Mouse (Mus musculus) lung, embryonic 15.5 days (tissue): Measurements from ENCODE around the gene Dpyd. TPM values are rescaled to one million over a fixed set of nuclear protein-coding genes. Genes with fewer than 3 reads are reported as not detected.

ENCODE experiments used
- ATAC-seq: fragments of 200-750 bp; cut with Nextera tagmentation; 2 replicates; pipeline ENCODE4 v1.8.0; 2017; ENCODE audit warnings: moderate number of reproducible peaks, borderline replicate concordance; ENCODE audit not compliant: low FRiP score, low TSS enrichment; ENCODE audit errors: extremely low read depth
- H3K27ac ChIP-seq: fragments of 300-500 bp; sonication (generic); 2 replicates; pipeline ENCODE4 v1.5.1; 2015; ENCODE audit warnings: moderate library complexity, mild to moderate bottlenecking, inconsistent platforms
- H3K27me3 ChIP-seq: fragments of 300-500 bp; sonication (generic); 2 replicates; pipeline ENCODE4 v1.6.1; 2015; ENCODE audit warnings: inconsistent platforms
- H3K36me3 ChIP-seq: fragments of 300-500 bp; sonication (generic); 2 replicates; pipeline ENCODE4 v1.6.1; 2015; ENCODE audit warnings: inconsistent platforms
- H3K4me1 ChIP-seq: fragments of 300-500 bp; sonication (generic); 2 replicates; pipeline ENCODE4 v1.6.1; 2015; ENCODE audit warnings: inconsistent platforms
- H3K4me2 ChIP-seq: fragments of 300-500 bp; sonication (generic); 2 replicates; pipeline ENCODE4 v1.6.1; 2015; ENCODE audit warnings: inconsistent platforms, mild to moderate bottlenecking, moderate library complexity
- H3K4me3 ChIP-seq: fragments of 300-500 bp; sonication (generic); 2 replicates; pipeline ENCODE4 v1.5.1; 2015; ENCODE audit warnings: mild to moderate bottlenecking, inconsistent platforms
- H3K9ac ChIP-seq: fragments of 300-500 bp; sonication (generic); 2 replicates; pipeline ENCODE4 v1.6.1; 2015; ENCODE audit warnings: inconsistent platforms
- H3K9me3 ChIP-seq: fragments of 300-500 bp; sonication (generic); 2 replicates; pipeline ENCODE4 v1.6.1; 2016; ENCODE audit warnings: inconsistent platforms
- whole genome bisulfite sequencing: fragments of 180-500 bp; shearing (Covaris S2); methylation state at CpG from one replicate; pipeline ENCODE4 v1.1.7; 2015; 5-methylcytosine and 5-hydroxymethylcytosine counted together
- polyA plus RNA-seq: library from polyadenylated mRNA; unstranded; fragments of >200 nt; fragmentation: Nextera tagmentation; extraction: Ambion mirVana; gene quantifications from 2 replicates; pipeline ENCODE4 v1.2.1, GENCODE M21; 2015

The Dpyd gene
- polyA plus RNA-seq, 1 experiment from 2014 or later: 7.8 TPM

DNA sequence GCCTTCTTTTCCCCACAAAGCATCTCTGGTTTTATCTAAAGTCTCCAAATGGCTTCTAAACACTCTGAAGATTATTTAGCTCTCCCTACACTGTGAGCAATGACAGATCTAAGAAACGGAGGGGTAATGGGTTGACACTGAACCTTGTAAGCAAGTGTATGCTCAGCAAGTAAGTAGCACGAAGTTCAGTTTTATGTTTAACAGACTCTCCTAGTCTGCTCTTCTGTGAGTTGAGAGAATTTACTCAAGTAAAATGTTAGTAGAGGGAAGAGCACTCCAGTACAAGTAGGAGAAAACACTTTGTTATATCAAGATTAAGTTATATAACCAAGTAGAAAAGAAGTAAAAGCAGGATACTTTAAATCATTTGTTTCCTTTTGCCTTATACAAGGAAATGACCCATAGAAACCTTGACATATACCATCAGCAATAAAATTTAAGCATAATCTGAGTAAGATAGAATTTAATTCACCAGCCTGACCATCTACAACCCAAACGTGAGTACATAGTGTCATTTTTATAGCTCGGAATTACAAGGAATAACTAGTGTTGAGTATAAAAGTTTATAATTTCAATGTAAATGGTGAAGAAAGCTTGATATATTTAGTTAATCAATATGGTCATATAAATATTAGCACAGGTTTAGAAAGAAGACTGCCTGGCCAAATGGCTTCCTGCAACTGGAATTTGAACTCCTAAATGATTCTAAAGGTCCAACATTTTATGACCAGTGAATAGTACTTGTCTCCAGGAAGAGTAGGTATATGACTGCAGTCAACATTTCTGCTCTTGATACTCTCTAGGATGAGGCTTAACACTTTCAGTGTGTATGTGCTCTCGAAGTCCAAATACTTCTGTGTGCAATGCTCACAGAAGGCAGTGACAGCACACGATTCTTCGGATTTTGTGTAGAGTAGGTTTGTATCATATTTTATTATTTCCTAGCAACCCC is 40.0 kb downstream of the Dpyd start:
- no peak overlapping the region for H3K4me3 ChIP-seq
- H3K27ac ChIP-seq: no peak overlapping the region
- H3K4me1 ChIP-seq: no peaks in the 10 kb centered on the region
- no peak overlapping the region for H3K9ac ChIP-seq
- WGBS: 76% methylated on average over 7 of the region's 7 CpGs
- H3K27me3 ChIP-seq: no peaks in the 10 kb centered on the region
- H3K9me3 ChIP-seq: no peaks in the 10 kb centered on the region
- ATAC-seq: no peak
- H3K4me2 ChIP-seq: no peak overlapping the region
- H3K36me3 ChIP-seq: no peaks in the 10 kb centered on the region

DNA sequence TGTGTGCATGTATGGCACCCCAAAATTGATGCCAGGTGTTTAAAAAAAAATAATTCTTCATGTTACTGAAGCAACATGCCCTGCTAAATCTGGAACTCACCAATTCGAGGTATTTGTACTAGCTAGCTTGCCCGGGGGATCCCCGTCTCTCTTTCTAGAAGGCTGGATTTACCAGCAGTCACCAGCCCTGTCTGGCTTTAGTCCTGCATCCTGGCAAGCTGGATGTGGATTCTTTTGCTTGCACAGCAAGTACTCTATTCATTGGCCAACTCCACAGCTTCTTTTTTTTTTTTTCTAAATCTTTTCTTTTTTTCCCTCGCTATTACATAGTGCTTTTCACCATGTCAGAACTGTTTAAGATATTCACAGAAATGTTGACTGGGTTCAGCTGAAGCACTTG is 46.8 kb downstream of the Dpyd start:
- no peak for ATAC-seq

DNA sequence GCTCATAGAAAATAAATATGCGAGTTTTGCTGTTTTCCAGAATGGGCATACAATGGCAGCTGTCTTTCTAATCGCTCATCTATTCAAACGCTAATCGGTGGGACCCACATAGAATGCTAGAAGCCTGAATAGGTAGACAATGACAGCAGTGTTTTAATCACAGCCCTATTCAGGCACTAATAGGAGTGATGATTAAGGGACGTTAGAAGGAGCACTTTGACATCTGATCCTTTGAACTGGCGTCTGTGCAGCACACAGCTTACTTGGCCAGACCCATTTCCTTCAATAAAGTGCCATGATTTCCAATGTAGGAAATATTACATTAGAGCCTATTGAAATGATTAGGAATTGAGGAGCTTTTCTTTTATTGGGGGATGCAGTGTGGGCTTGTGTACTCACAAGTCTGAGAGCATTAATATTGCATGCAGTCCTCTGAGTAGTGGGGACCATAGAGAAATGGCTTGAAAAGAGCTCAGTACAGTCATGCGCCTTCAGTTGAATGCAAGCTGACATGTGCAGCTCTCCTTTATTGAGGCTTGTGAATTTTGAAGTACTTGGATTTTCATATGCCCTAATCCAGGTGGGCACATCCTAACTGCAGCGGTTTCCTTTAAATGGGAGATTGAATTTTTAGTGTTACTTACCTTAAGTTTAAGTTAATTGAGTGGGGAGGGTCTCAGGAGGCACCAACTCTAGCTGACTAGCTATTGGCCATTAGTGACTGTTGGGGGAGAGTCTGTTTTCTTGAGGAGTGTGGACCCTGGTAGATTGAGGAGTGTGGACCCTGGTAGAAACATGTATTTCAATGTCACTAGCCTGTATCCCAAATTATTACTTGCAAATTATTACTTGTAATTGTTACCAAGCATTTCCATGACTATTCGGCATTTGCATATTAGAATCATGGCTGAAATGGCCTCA is 64.8 kb downstream of the Dpyd start:
- H3K4me3 ChIP-seq: no peak overlapping the region
- 71% methylated on average over 9 of the region's 9 CpGs for WGBS
- no peak overlapping the region for H3K27ac ChIP-seq
- H3K27me3 ChIP-seq: no peaks in the 10 kb centered on the region
- H3K36me3 ChIP-seq: no peaks in the 10 kb centered on the region
- no peaks in the 10 kb centered on the region for H3K9me3 ChIP-seq
- no peaks in the 10 kb centered on the region for H3K4me1 ChIP-seq
- H3K9ac ChIP-seq: no peak overlapping the region
- H3K4me2 ChIP-seq: no peak overlapping the region
- no peak for ATAC-seq

More for the DNA sequence above, 46.8 kb downstream of the Dpyd start:
- no peak overlapping the region for H3K27ac ChIP-seq
- WGBS: 61% methylated on average over 4 of the region's 4 CpGs
- no peaks in the 10 kb centered on the region for H3K27me3 ChIP-seq
- H3K9ac ChIP-seq: no peak overlapping the region
- no peaks in the 10 kb centered on the region for H3K36me3 ChIP-seq
- no peak overlapping the region for H3K4me3 ChIP-seq
- H3K4me1 ChIP-seq: no peaks in the 10 kb centered on the region
- H3K4me2 ChIP-seq: no peak overlapping the region
- no peaks in the 10 kb centered on the region for H3K9me3 ChIP-seq

DNA sequence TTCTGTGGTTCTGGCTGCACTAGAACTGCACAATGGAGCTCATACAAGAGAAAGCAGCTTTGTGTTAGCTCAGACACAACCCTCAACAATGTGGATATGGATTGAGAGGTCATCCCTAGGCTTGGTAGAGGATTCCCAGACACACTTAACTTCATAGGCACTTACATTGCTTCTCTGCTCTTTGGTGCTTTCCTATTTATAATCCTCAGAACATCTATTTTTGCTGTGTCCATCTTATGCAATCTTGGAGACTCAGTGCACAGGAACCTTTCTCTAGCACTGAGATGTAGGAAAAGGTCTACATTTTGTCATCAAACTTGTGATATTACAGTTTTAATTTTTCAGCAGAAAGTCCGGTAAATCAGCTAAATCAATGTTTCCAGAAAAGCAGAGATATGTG is 67.8 kb downstream of the Dpyd start:
- no peak overlapping the region for H3K4me2 ChIP-seq
- no peaks in the 10 kb centered on the region for H3K9me3 ChIP-seq
- WGBS: 85% methylated on average over 1 of the region's 1 CpGs
- no peaks in the 10 kb centered on the region for H3K27me3 ChIP-seq
- no peaks in the 10 kb centered on the region for H3K36me3 ChIP-seq
- H3K27ac ChIP-seq: no peak overlapping the region
- no peak for ATAC-seq
- H3K4me3 ChIP-seq: no peak overlapping the region
- no peak overlapping the region for H3K9ac ChIP-seq
- no peaks in the 10 kb centered on the region for H3K4me1 ChIP-seq

DNA sequence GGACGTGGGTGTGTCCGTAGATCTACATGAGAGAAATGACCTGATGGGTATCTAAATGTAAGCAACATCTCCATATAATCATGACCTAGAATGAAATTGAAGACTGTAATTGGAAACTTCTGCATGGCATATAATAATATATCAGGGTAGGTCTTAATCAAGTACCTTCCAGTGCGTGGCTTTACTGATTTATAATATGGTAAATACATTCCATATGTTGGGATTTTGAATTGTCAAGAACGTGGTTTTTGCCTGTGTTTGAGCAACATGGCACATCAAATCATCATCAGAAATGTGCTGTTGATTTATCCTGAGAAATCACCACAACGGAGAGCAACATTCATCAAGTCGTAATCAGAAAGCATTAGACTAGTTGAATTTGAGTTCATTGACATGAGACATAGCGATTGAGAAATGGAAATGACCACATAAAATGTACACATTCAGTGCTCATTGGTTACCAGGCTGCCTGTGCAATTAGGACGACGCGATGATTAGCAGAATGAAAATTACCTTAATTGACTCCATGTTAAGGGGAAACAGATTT is 84.2 kb downstream of the Dpyd start:
- Histone ChIP-seq H3K4me2 (no peak overlapping the region), H3K27ac (no peak overlapping the region), H3K4me3 (no peak overlapping the region), H3K27me3 (no peaks in the 10 kb centered on the region), H3K9ac (no peak overlapping the region), H3K4me1 (no peaks in the 10 kb centered on the region), H3K36me3 (no peaks in the 10 kb centered on the region), H3K9me3 (no peaks in the 10 kb centered on the region)
- no peak for ATAC-seq
- WGBS: 84% methylated on average over 10 of the region's 10 CpGs

DNA sequence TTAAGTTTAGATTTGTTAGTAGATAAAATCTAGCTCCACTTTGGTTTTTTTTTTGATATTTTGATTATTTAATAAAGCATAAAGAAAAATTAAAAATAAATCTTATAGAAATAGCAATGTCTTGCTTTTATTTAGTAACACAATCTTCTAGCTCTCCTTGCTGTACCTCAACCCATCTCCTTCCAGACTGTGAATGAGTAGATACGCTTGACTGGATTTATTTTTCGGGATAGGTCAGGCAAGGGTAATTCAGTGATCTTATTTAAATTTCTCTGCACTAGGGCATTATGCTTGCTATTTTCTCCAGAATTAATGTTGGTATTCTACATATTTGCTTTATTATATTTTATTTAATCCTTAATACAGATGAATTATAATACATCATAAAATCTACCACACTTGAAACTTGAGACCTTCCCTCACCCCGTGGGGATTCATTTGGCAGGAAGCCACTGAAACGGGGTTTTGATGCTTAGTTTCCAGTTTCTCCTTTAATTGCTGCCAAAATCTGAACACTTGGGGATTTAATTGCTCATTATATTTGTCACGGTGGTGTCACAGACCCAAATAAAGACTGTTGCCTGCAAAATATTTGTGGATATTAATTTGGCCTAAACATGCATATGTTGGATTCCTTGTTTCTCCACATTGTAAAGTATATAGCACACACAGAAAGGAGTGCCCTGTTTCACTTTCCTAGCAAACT is 102.2 kb downstream of the Dpyd start:
- no peak overlapping the region for H3K9ac ChIP-seq
- ATAC-seq: no peak
- H3K27ac ChIP-seq: no peak overlapping the region
- H3K4me1 ChIP-seq: no peaks in the 10 kb centered on the region
- no peaks in the 10 kb centered on the region for H3K9me3 ChIP-seq
- no peak overlapping the region for H3K4me2 ChIP-seq
- H3K4me3 ChIP-seq: no peak overlapping the region
- H3K36me3 ChIP-seq: no peaks in the 10 kb centered on the region
- WGBS: 60% methylated on average over 5 of the region's 5 CpGs
- no peaks in the 10 kb centered on the region for H3K27me3 ChIP-seq

DNA sequence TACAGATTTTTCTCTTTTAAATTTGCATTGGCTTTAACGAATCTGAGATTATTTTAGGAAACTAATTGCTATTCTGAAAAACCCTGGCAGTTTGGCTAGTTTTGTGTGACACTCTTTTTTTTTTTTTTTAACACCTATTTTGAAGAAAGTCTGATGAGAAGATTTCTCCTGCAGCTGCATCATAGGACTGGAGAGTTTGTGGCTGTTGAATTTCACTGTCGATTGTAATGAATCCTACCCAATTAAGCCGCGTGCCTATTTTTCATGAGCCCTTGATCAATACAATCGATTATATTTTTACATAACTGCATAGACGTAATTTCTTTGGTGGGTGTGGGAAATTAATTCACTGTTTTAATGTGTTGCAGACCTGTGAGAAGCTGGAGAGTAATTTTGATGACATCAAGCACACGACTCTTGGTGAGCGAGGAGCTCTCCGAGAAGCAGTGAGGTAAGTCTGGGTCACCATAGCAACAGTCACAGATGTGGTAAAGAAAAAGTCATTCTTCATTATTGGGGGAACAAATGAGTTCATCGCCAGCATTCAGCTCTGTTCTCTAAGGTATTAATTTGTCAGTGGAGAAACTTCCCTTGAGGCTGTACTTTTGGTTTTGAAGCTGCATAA is 112.3 kb downstream of the Dpyd start:
- 59% methylated on average over 10 of the region's 10 CpGs for WGBS
- no peak for ATAC-seq
- Histone ChIP-seq H3K27me3 (no peaks in the 10 kb centered on the region), H3K36me3 (no peaks in the 10 kb centered on the region), H3K4me1 (no peaks in the 10 kb centered on the region), H3K4me2 (no peak overlapping the region), H3K27ac (no peak overlapping the region), H3K9ac (no peak overlapping the region), H3K9me3 (no peaks in the 10 kb centered on the region), H3K4me3 (no peak overlapping the region)

DNA sequence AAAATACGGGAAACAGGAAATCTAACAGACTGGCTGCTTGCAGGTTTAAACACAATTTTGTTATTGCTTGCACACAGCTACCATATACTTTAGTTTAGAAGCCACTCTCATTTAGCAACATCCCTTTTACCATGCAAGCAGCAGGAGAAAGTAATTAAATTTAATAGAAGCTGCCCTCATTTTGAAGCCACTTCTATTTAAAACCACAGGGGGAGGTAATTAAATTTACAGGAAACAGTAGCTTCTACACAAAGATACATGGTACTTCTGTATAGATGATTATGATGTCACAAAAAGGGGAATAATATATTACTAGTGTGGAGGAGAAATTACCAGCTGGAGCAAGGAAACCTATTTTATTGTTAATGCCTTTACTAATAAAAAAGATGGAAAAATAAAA is 113.5 kb downstream of the Dpyd start:
- H3K4me2 ChIP-seq: no peak overlapping the region
- 33% methylated on average over 1 of the region's 1 CpGs for WGBS
- no peaks in the 10 kb centered on the region for H3K9me3 ChIP-seq
- ATAC-seq: no peak
- H3K36me3 ChIP-seq: no peaks in the 10 kb centered on the region
- H3K27me3 ChIP-seq: no peaks in the 10 kb centered on the region
- H3K4me3 ChIP-seq: no peak overlapping the region
- H3K9ac ChIP-seq: no peak overlapping the region
- H3K27ac ChIP-seq: no peak overlapping the region
- no peaks in the 10 kb centered on the region for H3K4me1 ChIP-seq

DNA sequence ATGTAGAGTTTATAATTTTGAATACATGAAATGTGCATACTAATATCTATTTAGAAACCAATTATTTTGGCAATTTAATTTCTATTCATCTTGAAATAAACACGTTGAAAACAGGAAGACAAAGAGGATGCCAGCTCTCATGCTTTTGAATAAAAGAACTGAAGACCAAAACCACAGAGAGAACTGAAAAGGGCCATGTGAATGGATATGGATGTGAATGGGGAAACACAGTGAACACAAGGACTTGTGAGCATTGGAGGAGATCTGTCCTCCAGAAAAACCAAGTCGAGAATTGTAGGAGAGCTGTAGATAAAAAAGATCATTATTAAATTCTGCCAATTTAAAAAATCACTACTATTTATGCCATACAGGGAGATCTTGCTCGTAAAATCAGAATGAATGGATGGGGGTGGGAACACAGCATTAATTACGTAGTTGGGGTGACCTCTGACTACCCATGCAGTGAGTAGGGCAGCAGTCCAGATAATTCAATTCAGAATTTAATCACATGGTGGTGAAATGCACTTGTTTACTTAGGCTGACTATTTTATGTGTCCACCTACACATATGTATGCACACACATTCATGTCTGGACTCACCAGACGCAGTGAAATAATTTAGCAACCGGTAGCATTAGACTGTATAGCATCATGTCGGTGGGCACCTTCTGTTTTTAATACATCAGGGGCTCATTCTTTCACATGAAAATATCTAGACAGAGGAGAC is 114.3 kb downstream of the Dpyd start:
- no peak for ATAC-seq
- Histone ChIP-seq H3K4me3 (no peak overlapping the region), H3K27ac (no peak overlapping the region), H3K9me3 (no peaks in the 10 kb centered on the region), H3K4me2 (no peak overlapping the region), H3K4me1 (no peaks in the 10 kb centered on the region), H3K9ac (no peak overlapping the region), H3K36me3 (no peaks in the 10 kb centered on the region), H3K27me3 (no peaks in the 10 kb centered on the region)
- 73% methylated on average over 7 of the region's 7 CpGs for WGBS

DNA sequence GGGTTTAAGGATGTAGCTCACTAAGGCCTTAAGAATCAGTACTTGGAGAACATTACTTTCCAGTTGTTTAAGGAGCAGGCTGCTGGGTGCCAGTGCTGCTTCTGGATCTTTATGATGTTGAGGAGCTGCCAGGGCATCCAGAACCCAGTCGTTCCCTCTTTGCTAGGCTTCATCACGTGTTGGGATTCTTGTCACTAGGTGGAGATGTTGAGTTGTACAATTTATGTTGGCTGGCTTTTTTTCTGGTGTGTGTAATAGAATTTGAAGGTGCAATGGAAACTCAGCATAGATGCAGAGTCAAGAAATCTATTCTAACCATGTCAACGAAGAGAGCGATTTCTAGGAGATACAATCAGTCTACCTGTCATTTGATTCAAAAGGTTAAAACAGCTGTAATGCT is 118.9 kb downstream of the Dpyd start:
- H3K4me1 ChIP-seq: no peaks in the 10 kb centered on the region
- H3K27me3 ChIP-seq: no peaks in the 10 kb centered on the region
- H3K4me2 ChIP-seq: no peak overlapping the region
- no peak overlapping the region for H3K27ac ChIP-seq
- no peak overlapping the region for H3K4me3 ChIP-seq
- no peak overlapping the region for H3K9ac ChIP-seq
- 48% methylated on average over 4 of the region's 4 CpGs for WGBS
- ATAC-seq: no peak
- no peaks in the 10 kb centered on the region for H3K36me3 ChIP-seq
- H3K9me3 ChIP-seq: no peaks in the 10 kb centered on the region

DNA sequence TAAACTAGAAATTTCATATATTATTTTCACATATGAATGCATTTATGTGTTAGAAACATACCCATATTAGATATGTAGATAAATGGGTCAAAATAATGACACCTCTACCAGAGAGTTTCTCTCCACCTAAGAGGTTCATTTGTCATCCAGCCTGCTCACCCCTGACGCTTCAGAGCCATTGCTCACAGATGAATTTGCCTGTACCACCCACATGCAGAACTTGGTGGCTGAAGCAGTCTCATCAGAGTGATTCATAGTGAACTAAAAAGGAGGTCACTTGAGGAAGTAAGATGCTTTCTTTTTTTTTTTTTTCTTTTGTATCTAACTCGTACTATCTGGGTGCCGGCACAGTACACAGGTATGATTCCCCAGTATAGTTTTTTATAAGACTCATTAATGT is 188.3 kb downstream of the Dpyd start:
- no peak overlapping the region for H3K9ac ChIP-seq
- no peak for ATAC-seq
- no peaks in the 10 kb centered on the region for H3K9me3 ChIP-seq
- H3K4me3 ChIP-seq: no peak overlapping the region
- no peak overlapping the region for H3K27ac ChIP-seq
- H3K27me3 ChIP-seq: no peaks in the 10 kb centered on the region
- no peaks in the 10 kb centered on the region for H3K4me1 ChIP-seq
- 72% methylated on average over 3 of the region's 3 CpGs for WGBS
- no peaks in the 10 kb centered on the region for H3K36me3 ChIP-seq
- no peak overlapping the region for H3K4me2 ChIP-seq
